Mouse (Mus musculus) liver, embryonic 14.5 days (tissue): ENCODE data around the gene Ezr.

Source experiments
- CTCF ChIP-seq: IDR thresholded peaks from 2 replicates; pipeline ENCODE4 v1.5.1; 2016; ENCODE audit warnings: antibody characterized with exemption, low read depth, control low read depth
- EP300 ChIP-seq: IDR thresholded peaks from 2 replicates; pipeline ENCODE4 v1.6.1; 2016; ENCODE audit warnings: antibody characterized with exemption, low read depth

DNA sequence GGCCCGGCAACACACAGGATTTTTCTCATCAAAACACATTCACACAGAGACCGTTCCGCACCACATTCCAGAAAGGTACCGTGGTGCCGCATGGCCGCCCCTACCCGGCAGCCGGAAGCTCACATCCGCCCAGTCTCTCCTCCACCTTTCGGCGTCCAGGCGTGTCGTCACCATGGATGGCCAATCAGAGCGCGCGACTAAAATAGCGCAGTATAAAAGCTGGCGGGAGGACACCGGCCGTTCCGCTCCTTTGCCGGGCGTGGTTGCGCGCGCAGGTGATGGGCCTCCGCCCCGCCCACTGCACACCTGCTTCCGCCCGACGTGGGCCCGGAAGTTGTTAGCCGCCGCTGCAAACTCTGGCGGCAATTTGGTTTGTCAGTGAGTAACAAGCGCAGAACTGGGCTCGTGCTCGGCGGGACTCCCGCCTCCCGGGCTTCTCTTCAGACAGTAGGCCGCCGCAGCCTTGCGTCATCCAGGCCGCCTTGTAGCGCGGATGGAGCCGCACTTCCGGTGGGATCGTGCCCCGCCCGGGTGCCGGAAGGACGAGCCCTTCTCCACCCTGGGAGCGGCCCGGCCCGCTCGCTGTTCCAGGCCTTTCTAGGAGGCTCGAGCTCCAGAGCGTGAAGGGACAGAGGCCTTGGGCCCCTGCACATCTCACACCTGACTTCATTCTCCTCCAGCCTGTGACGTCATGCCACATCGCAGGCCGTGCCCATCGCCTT lies 45.3 kb upstream of the Ezr start:
- TF ChIP-seq CTCF (no peak; the same call in 1 of the 2 replicates), EP300 (no peak; the same call in 1 of the 2 replicates)
